Mouse (Mus musculus) c-Kit-negative CD71-positive TER-119-positive erythroid progenitor cells, embryonic 14.5 days (primary cell): ENCODE measurements around the gene Sh3bp2.
"Not testable (repeated sequence)": the region's sequence is repeated elsewhere in the genome, so short reads cannot be mapped to it uniquely, and the experiment has no call there.

Source experiments
- DNase-seq: peaks from one replicate; pipeline ENCODE4 v3.0.0-alpha.2; 2013; ENCODE audit warnings: low read depth, low spot score

Gene Sh3bp2

GRCm38 (mm10) chr5:34572568-34572967 is 46.9 kb downstream of the Sh3bp2 start:
- peak; percentile 44 for DNase-seq

GRCm38 (mm10) chr5:34573268-34574221 is 47.9 kb downstream of the Sh3bp2 start, which contains the start of gene Add1:
Gene Add1, plus strand, starts transcription at chr5:34573664.
- peak; percentile 97 for DNase-seq

GRCm38 (mm10) chr5:34574721-34575120 is 49.1 kb downstream of the Sh3bp2 start:
- peak; percentile 39 for DNase-seq

- DNase-seq, result no peak
Measured at GRCm38 (mm10) chr5:34576286-34576685, 50.6 kb downstream of the Sh3bp2 start.

- no peak for DNase-seq
Measured at GRCm38 (mm10) chr5:34578038-34578655, 52.5 kb downstream of the Sh3bp2 start.

- DNase-seq, result no peak
Measured at GRCm38 (mm10) chr5:34579377-34579776, 53.7 kb downstream of the Sh3bp2 start.

- peak; percentile 77 for DNase-seq
Measured at GRCm38 (mm10) chr5:34581671-34582313, 56.2 kb downstream of the Sh3bp2 start.

GRCm38 (mm10) chr5:34582314-34582675 is 56.7 kb downstream of the Sh3bp2 start:
- no peak for DNase-seq

- no peak for DNase-seq
Measured at GRCm38 (mm10) chr5:34585216-34585615, 59.6 kb downstream of the Sh3bp2 start.

GRCm38 (mm10) chr5:34587881-34588280 is 62.2 kb downstream of the Sh3bp2 start:
- no peak for DNase-seq

GRCm38 (mm10) chr5:34590059-34590458 is 64.4 kb downstream of the Sh3bp2 start:
- no peak for DNase-seq

- DNase-seq, result no peak
Measured at GRCm38 (mm10) chr5:34590702-34591101, 65.1 kb downstream of the Sh3bp2 start.

GRCm38 (mm10) chr5:34591388-34592004 is 65.9 kb downstream of the Sh3bp2 start:
- DNase-seq, result no peak

- not testable (repeated sequence) for DNase-seq
Measured at GRCm38 (mm10) chr5:34592224-34592623, 66.6 kb downstream of the Sh3bp2 start.

GRCm38 (mm10) chr5:34592666-34593065 is 67.0 kb downstream of the Sh3bp2 start:
- DNase-seq, result no peak

- DNase-seq, result no peak
Measured at GRCm38 (mm10) chr5:34593202-34593727, 67.6 kb downstream of the Sh3bp2 start.

- DNase-seq, result no peak
Measured at GRCm38 (mm10) chr5:34604576-34604975, 78.9 kb downstream of the Sh3bp2 start.

- no peak for DNase-seq
Measured at GRCm38 (mm10) chr5:34607100-34607880, 81.7 kb downstream of the Sh3bp2 start.

- DNase-seq, result no peak
Measured at GRCm38 (mm10) chr5:34608226-34608625, 82.6 kb downstream of the Sh3bp2 start.

- no peak for DNase-seq
Measured at GRCm38 (mm10) chr5:34609966-34610365, 84.3 kb downstream of the Sh3bp2 start.
